Mouse (Mus musculus) kidney, adult 2 months (tissue): ENCODE results near the gene Nav1.

ENCODE experiments used
- CTCF ChIP-seq: fragments of 200-500 bp; conservative IDR thresholded peaks from 2 replicates; pipeline ENCODE4 v1.5.1; 2011; ENCODE audit warnings: low read depth, mild to moderate bottlenecking, control low read depth, low read length, moderate library complexity, mixed read lengths; ENCODE audit not compliant: insufficient read depth, insufficient read length
- POLR2A ChIP-seq: fragments of 200-500 bp; IDR thresholded peaks from one replicate; pipeline ENCODE4 v1.6.1; 2011; ENCODE audit warnings: low read depth, low read length, control low read depth

- TF ChIP-seq POLR2A (no peak), CTCF (no peak)
These were observed 116.0 kb downstream of the Nav1 start for GRCm38 (mm10) chr1:135490931-135491666.
